Mouse (Mus musculus) lung, embryonic 16.5 days (tissue): ENCODE measurements around the gene Ntng1. TPM values are rescaled to one million over a fixed set of nuclear protein-coding genes. Genes with fewer than 3 reads are reported as not detected.

ENCODE experiments used
- ATAC-seq: fragments of 200-750 bp; cut with Nextera tagmentation; 2 replicates; pipeline ENCODE4 v1.8.0; 2017; ENCODE audit warnings: low read depth, mild to moderate bottlenecking, moderate library complexity
- H3K27ac ChIP-seq: fragments of 300-500 bp; sonication (generic); 2 replicates; pipeline ENCODE4 v1.5.1; 2014; ENCODE audit warnings: mild to moderate bottlenecking, control low read depth, low read length
- H3K27me3 ChIP-seq: fragments of 300-500 bp; sonication (generic); 2 replicates; pipeline ENCODE4 v1.6.1; 2014; ENCODE audit warnings: low read depth, low read length, mixed read lengths; ENCODE audit not compliant: control insufficient read depth, insufficient read depth
- H3K36me3 ChIP-seq: fragments of 300-500 bp; sonication (generic); 2 replicates; pipeline ENCODE4 v1.6.1; 2014; ENCODE audit warnings: low read length; ENCODE audit not compliant: control insufficient read depth, insufficient read depth
- H3K4me1 ChIP-seq: fragments of 300-500 bp; sonication (generic); replicated peaks from 2 replicates; pipeline ENCODE4 v1.6.1; 2014; ENCODE audit warnings: low read length, mixed read lengths; ENCODE audit not compliant: control insufficient read depth, insufficient read depth
- H3K4me2 ChIP-seq: fragments of 300-500 bp; sonication (generic); 2 replicates; pipeline ENCODE4 v1.6.1; 2014; ENCODE audit warnings: low read depth, low read length, control low read depth
- H3K4me3 ChIP-seq: fragments of 300-500 bp; sonication (generic); 2 replicates; pipeline ENCODE4 v1.5.1; 2014; ENCODE audit warnings: mild to moderate bottlenecking, low read length, control low read depth
- H3K9ac ChIP-seq: fragments of 300-500 bp; sonication (generic); 2 replicates; pipeline ENCODE4 v1.6.1; 2014; ENCODE audit warnings: low read length, control low read depth
- H3K9me3 ChIP-seq: fragments of 300-500 bp; sonication (generic); 2 replicates; pipeline ENCODE4 v1.6.1; 2016; ENCODE audit warnings: low read length; ENCODE audit not compliant: control insufficient read depth
- WGBS: fragments of 180-500 bp; shearing (Covaris S2); extraction: QIAGEN DNeasy Blood & Tissue Kit; methylation state at CpG from one replicate; pipeline ENCODE4 v1.1.7; 2014; 5-methylcytosine and 5-hydroxymethylcytosine counted together
- polyA plus RNA-seq: library from polyadenylated mRNA; unstranded; fragments of >200 nt; fragmentation: Nextera tagmentation; extraction: Ambion mirVana; gene quantifications from 2 replicates; pipeline ENCODE4 v1.2.1, GENCODE M21; 2015

The Ntng1 gene
- polyA plus RNA-seq, 1 experiment from 2014 or later: 1.1 TPM

DNA sequence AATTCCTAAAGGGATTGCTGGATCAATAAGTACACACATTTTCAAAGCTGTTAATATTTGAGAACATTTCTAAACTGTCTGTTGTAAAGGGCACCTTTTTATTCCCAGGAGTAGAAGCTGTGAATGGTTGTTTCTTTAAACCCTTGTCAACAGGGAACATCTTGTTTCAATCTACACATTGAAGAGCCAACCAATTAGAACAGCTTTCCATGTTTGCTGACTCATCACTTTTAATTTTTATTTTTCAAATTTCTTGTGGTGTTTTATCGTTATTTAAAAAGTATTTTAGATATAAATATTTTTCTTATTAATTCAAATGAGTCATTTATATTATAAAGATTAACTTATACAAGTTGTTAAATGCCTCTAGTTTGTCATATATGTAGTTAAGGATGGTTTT lies 172.3 kb downstream of the Ntng1 start:
- no peaks in the 10 kb centered on the region for H3K9me3 ChIP-seq

DNA sequence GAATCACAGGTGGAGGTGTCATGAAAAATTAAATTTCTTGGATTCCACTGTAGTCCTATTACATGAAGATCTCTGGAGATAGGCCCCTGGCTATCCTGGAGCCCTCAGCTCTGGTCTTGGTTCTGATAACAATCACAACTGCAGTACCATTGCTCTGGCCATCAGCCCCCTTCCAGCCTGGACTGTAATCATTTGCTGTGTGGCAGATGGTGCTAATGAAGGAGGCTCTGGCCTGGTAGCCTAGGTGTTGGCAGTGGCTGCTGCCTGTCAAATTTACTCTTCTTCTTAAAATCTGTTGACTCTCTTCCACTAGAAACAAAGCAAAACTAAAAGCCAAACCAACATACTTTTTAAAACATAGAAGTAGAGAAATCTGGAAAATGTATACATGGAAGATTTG lies 173.6 kb downstream of the Ntng1 start:
- no peaks in the 10 kb centered on the region for H3K4me1 ChIP-seq
- H3K36me3 ChIP-seq: no peaks in the 10 kb centered on the region
- no peak for ATAC-seq
- H3K9me3 ChIP-seq: no peaks in the 10 kb centered on the region
- no peak overlapping the region for H3K27ac ChIP-seq
- H3K4me3 ChIP-seq: no peak overlapping the region
- no peak overlapping the region for H3K9ac ChIP-seq
- H3K27me3 ChIP-seq: no peaks in the 10 kb centered on the region
- H3K4me2 ChIP-seq: no peak overlapping the region

More for the DNA sequence above, 172.3 kb downstream of the Ntng1 start:
- Histone ChIP-seq H3K27ac (no peak overlapping the region), H3K9ac (no peak overlapping the region), H3K4me3 (no peak overlapping the region), H3K4me2 (no peak overlapping the region), H3K27me3 (no peaks in the 10 kb centered on the region), H3K36me3 (no peaks in the 10 kb centered on the region), H3K4me1 (no peaks in the 10 kb centered on the region)
- WGBS: 68% methylated on average over 1 of the region's 1 CpGs
- ATAC-seq: no peak

DNA sequence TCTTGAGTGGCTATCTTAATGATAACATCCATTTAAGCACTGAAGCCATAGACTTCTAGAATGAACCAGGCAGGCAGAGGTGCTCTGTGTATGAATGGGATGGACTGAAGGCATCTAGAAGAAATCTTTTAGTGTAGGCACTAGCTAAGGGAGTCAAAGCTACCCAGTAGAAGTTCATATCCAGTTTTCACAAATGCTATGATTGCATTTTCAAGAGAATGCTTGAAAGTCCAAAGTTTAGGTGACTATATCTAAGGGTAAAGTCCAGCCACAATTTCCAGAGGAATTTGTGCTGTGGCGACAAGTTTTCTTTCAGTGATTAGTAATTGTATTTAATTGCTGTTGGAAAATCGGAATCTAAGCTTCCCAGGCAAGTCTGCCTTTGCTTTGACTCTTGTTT lies 181.2 kb downstream of the Ntng1 start:
- no peak for ATAC-seq
- H3K27ac ChIP-seq: no peak overlapping the region
- H3K9me3 ChIP-seq: no peaks in the 10 kb centered on the region
- H3K4me1 ChIP-seq: no peaks in the 10 kb centered on the region
- no peak overlapping the region for H3K4me3 ChIP-seq
- no peaks in the 10 kb centered on the region for H3K27me3 ChIP-seq
- H3K9ac ChIP-seq: no peak overlapping the region
- no peak overlapping the region for H3K4me2 ChIP-seq
- no peaks in the 10 kb centered on the region for H3K36me3 ChIP-seq
- WGBS: 77% methylated on average over 2 of the region's 2 CpGs

DNA sequence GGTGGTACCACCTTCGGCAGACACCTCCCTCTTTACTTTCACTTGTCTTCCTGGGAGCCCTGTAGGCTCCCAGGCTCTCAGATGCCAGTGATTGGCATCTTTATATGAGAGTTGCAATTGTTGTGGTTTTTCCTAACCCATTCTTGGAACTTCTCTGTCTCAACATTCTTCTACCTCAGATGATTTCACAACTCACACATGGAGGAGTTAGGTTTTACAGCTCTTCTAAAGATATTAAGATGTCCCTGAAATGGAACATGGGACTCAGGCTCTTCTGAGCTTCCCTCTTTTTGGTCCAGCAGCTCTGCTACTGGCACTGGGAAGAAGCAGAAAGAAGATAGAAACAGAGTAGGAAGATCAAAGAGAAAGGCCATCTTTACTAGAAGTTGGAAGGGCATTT lies 200.9 kb downstream of the Ntng1 start:
- Histone ChIP-seq H3K27me3 (no peaks in the 10 kb centered on the region), H3K4me3 (no peak overlapping the region), H3K4me2 (no peak overlapping the region), H3K36me3 (no peaks in the 10 kb centered on the region), H3K9ac (no peak overlapping the region), H3K9me3 (no peaks in the 10 kb centered on the region), H3K4me1 (no peaks in the 10 kb centered on the region), H3K27ac (no peak overlapping the region)
- WGBS: 78% methylated on average over 1 of the region's 1 CpGs
- no peak for ATAC-seq

DNA sequence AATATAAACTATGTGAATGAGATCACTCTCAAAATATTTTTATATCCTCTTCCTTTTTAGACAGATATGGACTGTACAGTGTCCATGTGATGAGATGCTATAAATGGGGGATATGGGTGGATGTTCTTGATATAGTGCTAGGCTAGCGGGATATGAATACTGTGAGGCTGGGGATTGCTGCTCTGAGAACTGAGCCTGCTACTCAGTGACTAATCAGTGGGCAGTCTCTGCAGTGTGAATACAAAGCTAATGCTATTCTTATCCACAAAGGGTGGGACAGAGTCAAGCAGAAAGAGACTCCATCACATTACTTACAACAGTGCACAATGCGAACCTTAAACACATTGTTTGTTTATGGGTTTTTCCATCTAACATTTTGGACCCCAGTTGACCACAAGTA lies 206.2 kb downstream of the Ntng1 start:
- no peak overlapping the region for H3K9ac ChIP-seq
- no peak for ATAC-seq
- no peaks in the 10 kb centered on the region for H3K9me3 ChIP-seq
- H3K4me3 ChIP-seq: no peak overlapping the region
- WGBS: 85% methylated on average over 2 of the region's 2 CpGs
- no peaks in the 10 kb centered on the region for H3K27me3 ChIP-seq
- no peak overlapping the region for H3K27ac ChIP-seq
- H3K4me1 ChIP-seq: no peaks in the 10 kb centered on the region
- H3K4me2 ChIP-seq: no peak overlapping the region
- H3K36me3 ChIP-seq: no peaks in the 10 kb centered on the region

DNA sequence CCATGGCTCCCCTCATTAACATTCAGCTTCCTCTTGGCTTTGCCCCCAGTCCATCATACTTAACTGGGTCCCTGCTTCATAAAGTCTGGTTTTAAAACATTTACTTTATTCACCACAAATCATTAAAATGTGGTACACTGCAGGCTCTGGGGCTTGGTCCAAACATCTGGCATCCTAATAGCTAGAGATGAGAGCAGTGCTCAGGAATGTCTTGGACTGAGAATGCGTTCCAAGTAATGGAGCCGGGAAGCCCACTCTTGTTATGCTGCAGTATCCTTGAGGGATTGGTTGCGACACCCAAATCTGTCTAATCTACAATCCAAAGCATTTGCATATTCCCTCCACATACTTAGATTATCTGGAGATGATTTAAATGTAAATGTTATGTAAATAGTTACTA lies 207.5 kb downstream of the Ntng1 start:
- H3K27me3 ChIP-seq: no peaks in the 10 kb centered on the region
- ATAC-seq: peak; percentile 78
- H3K27ac ChIP-seq: no peak overlapping the region
- no peaks in the 10 kb centered on the region for H3K36me3 ChIP-seq
- no peaks in the 10 kb centered on the region for H3K9me3 ChIP-seq
- no peak overlapping the region for H3K4me2 ChIP-seq
- no peaks in the 10 kb centered on the region for H3K4me1 ChIP-seq
- no peak overlapping the region for H3K4me3 ChIP-seq
- WGBS: 59% methylated on average over 3 of the region's 3 CpGs
- H3K9ac ChIP-seq: no peak overlapping the region

DNA sequence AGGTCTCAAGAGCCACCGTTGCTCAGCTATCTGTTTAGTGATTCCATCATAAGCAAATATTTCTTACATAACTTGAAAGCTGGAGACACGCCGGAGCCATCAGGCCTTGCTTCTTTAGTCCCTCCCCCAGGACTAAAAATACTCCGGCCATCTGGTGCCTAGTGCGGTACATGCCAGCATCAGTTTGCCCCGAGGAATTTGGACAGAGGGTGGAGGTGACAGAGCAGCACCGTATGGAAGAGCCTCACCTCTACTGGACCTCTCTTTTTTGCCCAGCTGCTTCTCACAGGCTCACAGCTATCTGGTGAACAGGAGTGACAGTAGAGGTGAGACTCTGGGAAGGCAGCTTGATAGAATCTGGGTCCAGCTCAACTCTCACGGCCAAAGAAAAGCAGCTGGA lies 211.6 kb downstream of the Ntng1 start:
- no peak for ATAC-seq
- H3K36me3 ChIP-seq: no peaks in the 10 kb centered on the region
- no peaks in the 10 kb centered on the region for H3K4me1 ChIP-seq
- H3K9ac ChIP-seq: no peak overlapping the region
- H3K27ac ChIP-seq: no peak overlapping the region
- WGBS: 41% methylated on average over 8 of the region's 8 CpGs
- H3K4me2 ChIP-seq: no peak overlapping the region
- H3K4me3 ChIP-seq: no peak overlapping the region
- H3K9me3 ChIP-seq: no peaks in the 10 kb centered on the region
- H3K27me3 ChIP-seq: no peaks in the 10 kb centered on the region

DNA sequence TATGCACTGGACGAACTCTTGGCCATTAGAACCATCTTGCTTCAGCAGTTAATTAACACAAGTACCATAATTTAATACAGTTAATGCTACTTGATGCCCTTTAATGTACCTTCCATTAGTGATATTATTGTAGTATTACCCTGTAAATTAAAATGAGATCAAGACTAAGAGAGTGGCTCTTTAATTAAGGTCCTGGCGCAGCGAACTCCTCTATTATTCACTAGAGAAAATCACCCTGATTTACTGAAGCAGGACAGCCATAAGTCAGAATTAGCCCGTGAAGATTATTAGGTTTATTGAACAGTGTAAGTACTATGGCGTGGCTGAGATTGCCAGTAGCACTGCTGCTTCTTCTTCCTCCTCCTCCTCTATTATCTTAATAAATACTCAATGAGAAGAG lies 212.8 kb downstream of the Ntng1 start:
- 78% methylated on average over 5 of the region's 5 CpGs for WGBS
- no peak overlapping the region for H3K4me2 ChIP-seq

DNA sequence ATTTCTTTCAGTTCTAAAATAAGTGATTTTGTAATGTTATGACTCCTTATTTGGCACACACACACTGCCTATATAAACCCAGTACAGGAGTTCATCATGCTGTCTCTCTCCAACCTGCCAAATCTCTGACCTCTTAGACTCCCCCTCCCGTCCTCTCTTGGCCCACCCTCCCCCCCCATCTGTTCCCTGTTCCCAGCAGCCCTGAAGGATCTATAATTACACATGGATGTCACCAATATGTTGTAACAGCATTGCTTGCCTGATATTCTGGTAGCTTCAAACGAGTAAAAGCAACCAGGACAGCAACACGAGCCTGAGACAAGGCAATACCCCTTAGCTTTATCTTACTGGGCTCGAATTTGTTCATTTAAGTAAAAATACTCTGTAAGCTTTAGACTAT lies 220.0 kb downstream of the Ntng1 start:
- ATAC-seq: no peak
- Histone ChIP-seq H3K9me3 (no peaks in the 10 kb centered on the region), H3K27me3 (no peaks in the 10 kb centered on the region), H3K9ac (no peak overlapping the region), H3K4me2 (no peak overlapping the region), H3K4me3 (no peak overlapping the region), H3K36me3 (no peaks in the 10 kb centered on the region), H3K27ac (no peak overlapping the region), H3K4me1 (no peaks in the 10 kb centered on the region)
- 48% methylated on average over 4 of the region's 4 CpGs for WGBS

More for the DNA sequence above, 212.8 kb downstream of the Ntng1 start:
- no peaks in the 10 kb centered on the region for H3K9me3 ChIP-seq
- no peak overlapping the region for H3K9ac ChIP-seq
- H3K4me1 ChIP-seq: no peaks in the 10 kb centered on the region
- no peak overlapping the region for H3K27ac ChIP-seq
- ATAC-seq: no peak
- H3K27me3 ChIP-seq: no peaks in the 10 kb centered on the region
- no peaks in the 10 kb centered on the region for H3K36me3 ChIP-seq
- no peak overlapping the region for H3K4me3 ChIP-seq

DNA sequence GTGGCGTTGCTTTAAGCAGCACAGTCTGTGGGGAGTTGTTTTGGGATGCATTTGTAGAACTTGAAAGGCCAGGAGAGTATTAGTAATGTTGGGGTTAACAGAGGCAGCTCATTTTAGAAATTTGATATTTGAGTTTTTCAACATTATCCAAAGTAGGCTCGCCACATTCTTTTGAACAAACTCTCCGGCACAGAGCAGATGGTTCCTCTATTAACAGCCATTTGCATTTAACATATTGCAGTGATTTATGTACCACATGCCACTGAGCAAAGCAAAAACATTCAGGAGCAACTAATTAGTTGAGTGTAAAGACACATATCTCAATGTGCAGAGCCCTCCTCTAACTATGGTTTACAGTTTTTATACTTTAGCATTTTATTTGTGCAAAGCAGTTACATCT lies 224.8 kb downstream of the Ntng1 start:
- 52% methylated on average over 3 of the region's 3 CpGs for WGBS
- Histone ChIP-seq H3K9me3 (no peaks in the 10 kb centered on the region), H3K4me2 (no peak overlapping the region), H3K27me3 (no peaks in the 10 kb centered on the region), H3K4me1 (no peaks in the 10 kb centered on the region), H3K9ac (no peak overlapping the region), H3K36me3 (no peaks in the 10 kb centered on the region), H3K4me3 (no peak overlapping the region), H3K27ac (no peak overlapping the region)
- ATAC-seq: no peak
